Mouse (Mus musculus) layer of hippocampus, postnatal 10 days (tissue): ENCODE measurements around the gene AI182371. TPM values are rescaled to one million over a fixed set of nuclear protein-coding genes. Genes with fewer than 3 reads are reported as not detected.

Experiments used
- DNase-seq, 2 experiments: peaks; one replicate each; pipeline ENCODE4 v3.0.0; 2021; ENCODE audit warnings: low spot score in 2 of 2
- total RNA-seq, 2 experiments: library from RNA; stranded (reverse); gene quantifications; 2 replicates each; pipeline ENCODE4 v1.2.3; 2021

Gene AI182371
- total RNA-seq, 2 experiments from 2014 or later: 0.27 TPM; not detected in 1

GRCm38 (mm10) chr2:35070275-35070674 lies 31.1 kb downstream of the AI182371 start:
- DNase-seq: no peak

GRCm38 (mm10) chr2:35069124-35069523 lies 32.2 kb downstream of the AI182371 start:
- DNase-seq: no peak

- no peak for DNase-seq
These were observed 34.2 kb downstream of the AI182371 start for GRCm38 (mm10) chr2:35067117-35067516.

- no peak for DNase-seq
These were observed 34.7 kb downstream of the AI182371 start for GRCm38 (mm10) chr2:35066525-35067082.

- no peak for DNase-seq
These were observed 37.9 kb downstream of the AI182371 start for GRCm38 (mm10) chr2:35063333-35064030.

- no peak for DNase-seq
These were observed 40.0 kb downstream of the AI182371 start, which contains the start of gene Hc for GRCm38 (mm10) chr2:35061338-35061737. TSS of gene Hc (minus strand) at chr2:35061438.

GRCm38 (mm10) chr2:35060897-35061296 lies 40.4 kb downstream of the AI182371 start:
- no peak for DNase-seq

- no peak for DNase-seq
These were observed 41.1 kb downstream of the AI182371 start for GRCm38 (mm10) chr2:35060256-35060655.

- no peak for DNase-seq
These were observed 43.0 kb downstream of the AI182371 start for GRCm38 (mm10) chr2:35058325-35058724.

- DNase-seq: no peak
These were observed 44.1 kb downstream of the AI182371 start for GRCm38 (mm10) chr2:35057243-35057642.

- DNase-seq: peak in 1 of 2 experiments; percentile 4
These were observed 52.5 kb downstream of the AI182371 start for GRCm38 (mm10) chr2:35048851-35049250.

- peak in 1 of 2 experiments; percentile 9 for DNase-seq
These were observed 56.4 kb downstream of the AI182371 start for GRCm38 (mm10) chr2:35044956-35045355.

- DNase-seq: no peak
These were observed 62.6 kb downstream of the AI182371 start for GRCm38 (mm10) chr2:35038580-35039375.

Other genes starting within 250 kb of the AI182371 start
- under 1 TPM; 0.27 to 0.47 TPM for gene Cutal, start 227.1 kb downstream of the AI182371 start, total RNA-seq
- gene Psmd5, start 226.6 kb downstream of the AI182371 start, total RNA-seq: 10 to 100 TPM; 39.6 to 48.0 TPM
- gene Phf19, start 187.5 kb downstream of the AI182371 start, total RNA-seq: 1 to 10 TPM; 1.9 to 3.4 TPM
- gene Traf1, start 139.8 kb downstream of the AI182371 start, total RNA-seq: 1 to 10 TPM in 1 of 2 experiments, under 1 TPM in 1; 0.94 to 2.4 TPM
- gene Hc, start 40.1 kb downstream of the AI182371 start, total RNA-seq: under 1 TPM in 1 of 2 experiments, not detected in 1; 0.23 TPM
- 10 to 100 TPM; 11.1 to 17.0 TPM for gene Cntrl, start 7.9 kb upstream of the AI182371 start, total RNA-seq
- 100 to 1,000 TPM; 229 to 249 TPM for gene Rab14, start 99.6 kb upstream of the AI182371 start, total RNA-seq
- gene Gsn, start 154.8 kb upstream of the AI182371 start, total RNA-seq: 10 to 100 TPM; 23.9 to 24.2 TPM
- 1 to 10 TPM; 9.1 to 9.8 TPM for gene Stom, start 235.4 kb upstream of the AI182371 start, total RNA-seq